Mouse (Mus musculus) liver, adult 2 months (tissue): ENCODE results near the gene Mnt. TPM values are rescaled to one million over a fixed set of nuclear protein-coding genes. Genes with fewer than 3 reads are reported as not detected.

Experiments used
- DNase-seq: peaks from one replicate; pipeline ENCODE4 v3.0.0-alpha.2; 2011; ENCODE audit warnings: low read depth, low spot score; ENCODE audit errors: extremely low read depth
- H3K27ac ChIP-seq: fragments of 200-500 bp; replicated peaks from 2 replicates; pipeline ENCODE4 v1.5.1; 2012; ENCODE audit warnings: low read depth, mild to moderate bottlenecking, control low read depth, inconsistent platforms, low read length; ENCODE audit not compliant: insufficient read depth
- H3K27me3 ChIP-seq: fragments of 200-500 bp; 2 replicates; pipeline ENCODE4 v1.6.1; 2012; ENCODE audit warnings: mild to moderate bottlenecking, moderate library complexity, low read length, inconsistent platforms; ENCODE audit not compliant: control insufficient read depth, insufficient read depth
- H3K36me3 ChIP-seq: fragments of 200-500 bp; 2 replicates; pipeline ENCODE4 v1.6.1; 2012; ENCODE audit warnings: low read length, inconsistent platforms; ENCODE audit not compliant: control insufficient read depth, insufficient read depth
- H3K4me1 ChIP-seq: fragments of 200-500 bp; 2 replicates; pipeline ENCODE4 v1.6.1; 2011; ENCODE audit warnings: low read length; ENCODE audit not compliant: control insufficient read depth, insufficient read depth
- H3K4me3 ChIP-seq: fragments of 200-500 bp; 2 replicates; pipeline ENCODE4 v1.5.1; 2011; ENCODE audit warnings: low read depth, mild to moderate bottlenecking, control low read depth, low read length, moderate library complexity; ENCODE audit not compliant: insufficient read depth
- H3K79me2 ChIP-seq: fragments of 200-500 bp; 2 replicates; pipeline ENCODE4 v1.6.1; 2012; ENCODE audit warnings: inconsistent platforms, mild to moderate bottlenecking, low read length, moderate library complexity; ENCODE audit not compliant: control insufficient read depth, insufficient read depth
- H3K9ac ChIP-seq: fragments of 200-500 bp; 2 replicates; pipeline ENCODE4 v1.6.1; 2012; ENCODE audit warnings: low read depth, mild to moderate bottlenecking, control low read depth, inconsistent platforms, low read length
- CTCF ChIP-seq: fragments of 200-500 bp; IDR thresholded peaks from 2 replicates; pipeline ENCODE4 v1.5.1; 2011; ENCODE audit warnings: low read depth, low read length, control low read depth
- POLR2A ChIP-seq: fragments of 200-500 bp; IDR thresholded peaks from 2 replicates; pipeline ENCODE4 v1.6.1; 2011; ENCODE audit warnings: low read length, control low read depth; ENCODE audit not compliant: insufficient read depth; ENCODE audit errors: extremely low read depth
- WGBS: fragments of 180-500 bp; shearing (Covaris S2); methylation state at CpG from one replicate; pipeline ENCODE4 v1.1.7; 2018; 5-methylcytosine and 5-hydroxymethylcytosine counted together
- polyA plus RNA-seq: library from polyadenylated mRNA; depleted of rRNA; stranded (reverse); fragments of >200 nt; gene quantifications from 2 replicates; pipeline ENCODE4 v1.2.3, GENCODE M21; 2012
- total RNA-seq: library from RNA; depleted of rRNA; stranded (reverse); fragments of >200 nt; gene quantifications from 2 replicates; pipeline ENCODE4 v1.2.3, GENCODE M21; 2014

The Mnt gene
- total and polyA plus RNA-seq, 2 experiments: 1.0 to 4.7 TPM

- Histone ChIP-seq H3K27me3 (no peaks in the 10 kb centered on the region), H3K27ac (no peak overlapping the region), H3K36me3 (no peaks in the 10 kb centered on the region), H3K4me1 (peaks cover 25% of the 10 kb centered on the region), H3K9ac (no peak overlapping the region), H3K79me2 (peaks cover 44% of the 10 kb centered on the region), H3K4me3 (no peak overlapping the region)
- WGBS: 97% methylated on average over 22 of the region's 22 CpGs
- TF ChIP-seq CTCF (no peak), POLR2A (no peak)
- DNase-seq: no peak
Observed at GRCm38 (mm10) chr11:74836225-74837055, 5.7 kb downstream of the Mnt start.

- 63% methylated on average over 16 of the region's 16 CpGs for WGBS
- Histone ChIP-seq H3K36me3 (no peaks in the 10 kb centered on the region), H3K79me2 (peaks cover 44% of the 10 kb centered on the region), H3K4me1 (peaks cover 25% of the 10 kb centered on the region), H3K27me3 (no peaks in the 10 kb centered on the region), H3K27ac (peak overlapping the region; percentile 76), H3K4me3 (peak overlapping the region; percentile 47; the same call in 1 of the 2 replicates), H3K9ac (peak overlapping the region; percentile 63)
- TF ChIP-seq POLR2A: no peak
- TF ChIP-seq CTCF: no peak
- DNase-seq: no peak
Observed at GRCm38 (mm10) chr11:74837056-74837693, 6.5 kb downstream of the Mnt start.

- Histone ChIP-seq H3K79me2 (peaks cover 42% of the 10 kb centered on the region), H3K27ac (peak overlapping the region; percentile 76), H3K4me3 (peak overlapping the region; percentile 47), H3K27me3 (no peaks in the 10 kb centered on the region), H3K9ac (peak overlapping the region; percentile 63), H3K36me3 (no peaks in the 10 kb centered on the region), H3K4me1 (peaks cover 21% of the 10 kb centered on the region)
- TF ChIP-seq POLR2A: 0 out of 2 replicates have a peak, but pooled peaks have one; percentile 26
- TF ChIP-seq CTCF: peak; percentile 43; the same call in 1 of the 2 replicates
- under 1% methylated on average over 54 of the region's 54 CpGs for WGBS
- DNase-seq: peak; percentile 85
Observed at GRCm38 (mm10) chr11:74837694-74838431, 7.1 kb downstream of the Mnt start.

GRCm38 (mm10) chr11:74838441-74838840 lies 7.7 kb downstream of the Mnt start:
- DNase-seq: peak; percentile 79
- peak overlapping the region; percentile 47 for H3K4me3 ChIP-seq
- WGBS: under 1% methylated on average over 35 of the region's 35 CpGs
- H3K4me1 ChIP-seq: peaks cover 17% of the 10 kb centered on the region
- TF ChIP-seq POLR2A (no peak), CTCF (no peak)
- H3K9ac ChIP-seq: peak overlapping the region; percentile 63
- H3K36me3 ChIP-seq: no peaks in the 10 kb centered on the region
- peaks cover 37% of the 10 kb centered on the region for H3K79me2 ChIP-seq
- no peaks in the 10 kb centered on the region for H3K27me3 ChIP-seq
- H3K27ac ChIP-seq: peak overlapping the region; percentile 76

GRCm38 (mm10) chr11:74838971-74839370 lies 8.3 kb downstream of the Mnt start:
- Histone ChIP-seq H3K36me3 (no peaks in the 10 kb centered on the region), H3K4me3 (no peak overlapping the region), H3K79me2 (peaks cover 31% of the 10 kb centered on the region), H3K27ac (peak overlapping the region; percentile 43), H3K4me1 (peaks cover 12% of the 10 kb centered on the region), H3K9ac (no peak overlapping the region), H3K27me3 (no peaks in the 10 kb centered on the region)
- WGBS: 37% methylated on average over 6 of the region's 6 CpGs
- TF ChIP-seq CTCF: no peak
- no peak for TF ChIP-seq POLR2A
- DNase-seq: peak; percentile 45
